Mouse (Mus musculus): ENCODE data around the gene Zfp62.

Zfp62 gene

DNA sequence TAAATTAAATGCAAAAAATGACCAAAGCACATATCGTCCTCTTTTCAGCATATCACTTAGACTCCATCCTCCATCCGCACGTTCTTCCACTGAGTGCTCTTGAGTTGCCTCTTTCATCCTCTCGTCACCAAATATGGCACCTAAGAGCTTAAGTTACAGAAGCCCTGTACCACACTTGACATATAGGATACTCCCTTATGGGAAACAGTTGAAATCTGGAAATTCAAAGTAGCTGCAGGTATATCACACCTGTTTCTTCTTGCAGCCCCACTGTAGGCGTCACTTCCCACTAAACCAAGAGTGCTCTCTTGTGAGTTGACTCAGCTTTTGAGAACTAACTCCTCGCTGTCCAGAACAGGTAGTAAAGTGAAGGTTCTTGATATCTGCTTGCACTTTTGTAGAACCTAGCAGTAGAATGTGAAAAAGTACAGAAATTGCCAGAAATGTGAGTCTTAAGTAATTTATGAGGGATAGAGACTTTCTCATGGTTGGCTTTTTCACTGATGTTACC, 2.0 kb downstream of the Zfp62 start:
- no peak for DNase-seq

DNA sequence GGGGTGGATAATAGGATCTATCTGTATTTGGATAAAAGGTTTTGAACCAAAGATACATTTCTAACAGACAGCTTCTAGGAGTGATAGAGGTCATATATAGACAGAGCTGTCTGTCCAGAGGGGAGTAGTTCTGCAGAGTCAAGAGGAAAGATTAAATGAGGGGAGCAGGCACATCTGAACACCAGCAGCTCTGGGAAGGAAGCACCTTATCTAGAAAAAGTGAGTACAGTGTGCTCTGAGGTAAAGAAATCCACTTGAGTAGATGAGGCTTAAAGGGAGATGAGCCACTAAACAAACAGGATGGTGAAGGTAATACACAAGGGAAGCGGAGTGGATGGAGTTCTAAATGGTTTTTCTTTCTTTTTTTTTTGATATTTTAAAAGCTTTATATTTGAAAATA, 4.4 kb downstream of the Zfp62 start:
- DNase-seq = no peak

DNA sequence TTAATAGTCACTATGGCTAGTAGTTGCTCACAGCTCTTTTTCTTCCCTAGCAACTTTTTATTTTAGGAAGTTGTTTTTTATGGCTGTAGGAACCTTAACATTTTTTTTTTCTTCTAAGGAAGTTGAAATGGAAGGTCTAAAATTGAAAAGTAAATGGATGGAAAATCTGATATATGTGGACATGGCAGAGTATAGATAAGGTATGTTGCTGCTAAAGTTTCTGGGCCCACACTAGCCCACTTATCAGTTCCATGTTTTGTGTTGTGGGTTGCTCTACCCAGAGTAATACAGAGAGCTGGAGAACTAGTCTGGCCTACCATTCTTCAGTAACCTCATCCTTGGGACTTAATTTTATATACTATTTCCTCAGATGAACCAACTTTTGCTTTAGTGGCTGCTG, 9.5 kb downstream of the Zfp62 start:
- no peak for DNase-seq

DNA sequence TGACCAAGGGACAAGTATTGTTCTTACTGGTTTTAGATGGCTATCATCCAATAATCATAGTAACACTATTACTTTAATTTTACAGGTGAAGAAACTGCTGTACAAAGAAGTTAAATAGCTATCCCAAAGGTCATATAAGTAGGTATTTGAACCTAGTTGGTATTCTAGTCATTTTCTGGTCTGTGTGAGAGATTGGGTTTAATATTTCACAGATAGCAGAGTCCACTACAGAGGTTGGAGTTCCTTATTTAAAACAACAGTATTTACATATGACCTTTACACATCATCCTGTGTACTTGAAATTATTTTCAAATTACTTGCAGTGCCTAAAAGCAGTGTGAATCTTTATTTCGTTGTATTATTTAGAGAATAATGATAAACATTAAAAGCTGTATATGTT, 10.4 kb downstream of the Zfp62 start:
- DNase-seq = no peak

DNA sequence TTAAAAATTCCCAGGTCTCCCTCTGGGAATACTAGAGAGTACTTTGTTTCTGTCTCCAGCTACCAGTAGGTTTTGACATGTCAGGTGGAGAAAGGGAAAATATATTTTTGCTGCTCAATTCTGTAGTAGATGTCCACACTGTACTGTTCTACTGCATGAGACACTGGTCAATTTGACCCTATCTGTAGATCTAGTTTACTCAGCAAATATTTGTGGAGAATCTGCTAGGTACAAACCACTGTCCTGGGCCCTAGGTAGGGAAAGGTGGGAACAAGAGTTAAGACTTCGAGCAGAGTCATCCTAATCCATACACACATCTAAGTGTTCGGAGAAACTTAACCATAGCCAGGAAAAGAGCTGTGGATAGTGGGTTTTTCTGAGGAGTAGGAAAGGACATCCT, 16.2 kb downstream of the Zfp62 start:
- no peak for DNase-seq

DNA sequence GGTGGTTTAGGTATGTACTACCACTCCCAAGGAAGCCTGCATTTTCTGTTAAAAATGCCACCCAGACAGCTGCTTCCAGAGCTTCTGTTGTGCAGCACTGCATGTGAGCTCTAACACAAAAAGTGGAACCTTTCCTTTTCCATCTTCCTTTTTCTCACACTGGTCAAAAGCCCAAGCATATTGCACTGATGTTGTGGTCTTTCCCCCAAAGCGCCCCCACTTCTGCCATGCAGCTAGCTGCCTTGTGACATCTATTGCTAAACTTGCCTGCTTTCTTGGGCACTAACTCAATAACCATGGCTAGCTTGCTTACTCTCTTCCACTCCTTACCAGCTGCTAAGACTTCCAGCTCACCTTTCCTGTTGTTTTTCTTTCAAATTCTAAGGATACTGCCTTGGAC, 21.4 kb downstream of the Zfp62 start:
- DNase-seq = no peak

DNA sequence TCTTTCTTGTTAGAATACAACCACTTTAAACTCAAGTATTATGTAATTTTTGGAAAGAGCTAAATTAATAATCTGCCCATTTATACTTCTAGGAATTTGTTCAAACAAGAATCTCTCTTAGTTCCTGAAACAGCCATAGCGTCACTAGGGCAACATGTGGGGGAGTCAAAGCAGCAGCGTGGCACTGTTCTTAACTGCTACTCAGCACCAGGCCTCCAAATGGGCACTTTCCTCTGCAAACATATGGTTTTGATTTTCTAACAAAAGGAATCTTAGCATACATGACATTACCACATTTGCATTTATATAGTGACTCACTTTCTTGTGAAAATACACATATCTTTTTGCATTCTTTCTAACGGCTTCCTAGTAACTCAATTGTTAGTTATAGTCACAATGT, 29.7 kb downstream of the Zfp62 start:
- DNase-seq = no peak

DNA sequence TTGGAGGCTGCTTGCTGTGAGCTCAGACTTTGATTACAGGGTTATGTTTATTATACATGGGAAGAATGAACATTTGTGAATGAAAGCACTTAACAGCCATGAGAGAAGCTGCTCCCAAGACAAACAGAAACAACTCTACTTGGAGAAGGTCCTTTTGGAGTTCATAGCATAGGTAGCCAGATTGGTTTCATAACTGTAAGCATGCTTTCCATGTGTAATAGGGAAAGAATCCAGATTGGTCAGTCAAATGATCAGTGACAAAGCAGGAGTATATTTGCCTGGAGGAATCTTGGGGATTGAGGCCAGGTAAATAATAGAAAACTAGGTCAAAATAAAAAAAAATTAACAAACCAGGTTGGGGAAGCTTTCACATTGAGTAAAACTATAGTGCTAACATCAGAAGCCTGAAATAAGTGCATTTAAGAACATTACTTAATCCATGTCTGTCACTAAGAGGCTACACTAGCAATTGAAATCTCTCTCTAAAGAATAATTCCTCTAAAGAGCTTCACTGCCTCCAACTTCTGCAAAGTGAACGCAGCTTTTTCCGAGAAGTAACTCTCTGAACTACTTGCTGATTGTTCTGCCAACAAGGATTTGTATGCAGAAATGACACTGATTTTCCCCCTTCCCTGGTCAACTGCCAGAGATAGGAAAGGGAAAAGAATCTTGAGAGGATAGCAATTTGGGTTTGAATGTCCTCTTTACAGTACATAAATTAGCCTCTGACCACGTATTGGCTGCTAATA, 32.5 kb downstream of the Zfp62 start:
- no peak for DNase-seq

DNA sequence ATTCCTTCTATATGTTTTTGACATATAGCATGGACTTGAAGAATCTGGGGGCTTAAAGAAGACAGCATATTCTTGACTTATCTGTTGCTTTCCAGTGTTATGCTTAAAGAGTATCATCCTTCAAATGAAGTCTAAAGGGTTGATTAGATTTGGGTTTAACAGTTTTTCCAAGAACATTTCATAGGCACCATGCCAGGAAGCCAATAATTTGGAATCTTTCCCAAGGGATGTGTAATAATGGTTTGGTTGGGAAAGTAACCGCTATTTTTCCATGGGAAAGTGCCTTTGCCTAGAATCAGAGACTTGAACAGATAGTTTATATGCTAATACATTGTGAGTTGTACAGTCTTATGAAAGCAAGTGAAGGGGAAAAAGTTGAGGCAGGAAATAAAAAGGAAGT, 33.8 kb downstream of the Zfp62 start:
- no peak for DNase-seq

DNA sequence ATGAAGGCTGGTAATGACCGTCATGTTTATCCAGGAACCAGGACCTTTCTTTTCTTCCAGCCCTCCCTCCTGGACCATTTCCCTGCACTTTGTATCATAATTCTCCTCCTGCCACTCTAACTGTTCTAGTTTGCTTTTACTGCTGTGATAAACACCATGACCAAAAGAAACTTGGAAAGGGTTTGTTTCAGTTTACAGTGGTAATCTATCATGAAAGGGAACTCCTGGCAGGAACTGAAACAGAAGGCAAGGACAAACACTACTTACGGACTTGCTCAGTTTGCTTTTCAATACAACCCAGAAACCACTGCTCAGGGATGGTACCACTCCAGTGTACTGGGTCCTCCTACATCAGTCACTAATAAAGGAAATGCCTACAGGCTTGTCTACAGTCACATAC, 34.4 kb downstream of the Zfp62 start:
- DNase-seq = no peak

DNA sequence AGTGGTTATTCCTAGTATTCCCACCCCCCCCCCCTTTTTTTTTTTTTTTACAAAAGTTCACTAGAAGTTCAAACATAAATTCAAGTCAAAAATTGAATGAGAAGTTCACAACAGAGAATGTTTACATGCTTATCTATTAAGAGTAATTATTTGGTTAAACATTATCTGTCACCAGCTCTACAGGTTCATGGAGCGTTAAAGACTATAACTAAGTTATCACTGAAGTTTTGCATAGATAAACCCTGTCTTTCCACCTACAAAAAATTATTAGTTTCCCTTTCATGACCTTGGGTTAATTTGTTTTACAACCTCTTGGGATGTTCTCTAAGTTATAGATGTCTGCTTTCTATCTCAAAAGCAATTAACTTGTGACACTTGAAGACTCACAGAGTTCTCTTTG, 37.2 kb downstream of the Zfp62 start:
- no peak for DNase-seq

DNA sequence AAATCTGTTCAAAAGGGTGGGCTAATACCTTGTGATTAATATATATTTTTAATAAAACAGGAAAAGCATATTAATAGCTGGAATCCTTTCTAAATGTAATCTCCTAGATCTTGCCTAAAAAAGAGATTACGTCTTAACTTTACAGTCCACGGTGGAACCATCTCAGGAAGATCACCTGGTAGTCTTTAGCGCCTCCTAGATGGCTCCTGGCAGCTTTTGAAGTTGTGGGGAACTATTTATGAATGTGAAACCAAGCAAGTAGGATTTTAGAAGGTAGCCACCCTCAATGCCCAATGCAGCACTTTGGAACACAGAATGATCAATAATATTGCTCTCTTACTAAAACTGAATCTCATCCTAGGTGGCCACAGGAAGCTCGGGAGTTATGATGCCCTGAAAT, 37.8 kb downstream of the Zfp62 start:
- no peak for DNase-seq

DNA sequence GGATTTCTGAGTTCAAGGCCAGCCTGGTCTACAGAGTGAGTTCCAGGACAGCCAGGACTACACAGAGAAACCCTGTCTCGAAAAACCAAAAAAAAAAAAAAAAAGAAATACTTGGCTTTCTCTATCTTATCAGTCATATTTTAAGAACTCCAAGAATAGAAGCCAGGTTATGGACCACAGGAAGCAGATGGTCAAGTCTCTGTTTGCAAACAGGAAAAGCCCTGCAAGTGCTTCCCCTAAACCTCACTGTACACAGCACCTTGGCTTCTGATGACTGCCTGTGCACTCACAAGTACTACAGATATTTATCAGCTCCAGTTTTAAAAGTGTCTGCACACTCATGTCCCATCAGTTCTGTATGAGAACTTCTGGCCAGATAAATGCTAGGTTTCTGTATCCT, 38.4 kb downstream of the Zfp62 start:
- DNase-seq = no peak

DNA sequence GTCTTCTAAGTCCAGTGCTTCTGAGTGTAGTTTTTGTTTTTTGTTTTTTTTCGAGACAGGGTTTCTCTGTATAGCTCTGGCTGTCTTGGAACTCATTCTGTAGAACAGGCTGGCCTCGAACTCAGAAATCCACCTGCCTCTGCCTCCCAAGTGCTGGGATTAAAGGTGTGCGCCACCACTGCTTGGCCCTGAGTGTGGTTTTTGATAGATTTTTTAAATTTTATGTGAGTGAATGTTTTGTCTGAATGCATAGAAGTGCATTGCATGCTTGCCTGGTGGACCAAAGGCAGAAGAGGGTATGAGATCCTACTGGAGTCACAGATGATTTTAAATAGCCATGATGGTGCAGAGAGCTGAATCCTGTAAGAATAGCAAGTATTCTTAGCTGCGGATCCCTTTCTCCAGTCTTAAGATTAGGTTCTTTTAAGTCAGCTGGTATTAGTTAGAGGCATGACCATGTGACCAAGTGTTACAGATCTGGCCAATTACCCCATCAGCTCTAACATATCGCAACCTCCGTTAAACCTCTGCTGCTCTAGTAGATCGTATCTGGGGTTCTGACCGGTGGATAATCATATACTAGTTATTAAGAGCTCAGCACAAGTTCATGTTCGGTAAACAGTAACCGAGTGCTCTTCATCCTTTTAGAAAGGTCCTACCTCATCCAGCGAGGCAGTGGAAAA, 40.0 kb downstream of the Zfp62 start:
- no peak for DNase-seq

DNA sequence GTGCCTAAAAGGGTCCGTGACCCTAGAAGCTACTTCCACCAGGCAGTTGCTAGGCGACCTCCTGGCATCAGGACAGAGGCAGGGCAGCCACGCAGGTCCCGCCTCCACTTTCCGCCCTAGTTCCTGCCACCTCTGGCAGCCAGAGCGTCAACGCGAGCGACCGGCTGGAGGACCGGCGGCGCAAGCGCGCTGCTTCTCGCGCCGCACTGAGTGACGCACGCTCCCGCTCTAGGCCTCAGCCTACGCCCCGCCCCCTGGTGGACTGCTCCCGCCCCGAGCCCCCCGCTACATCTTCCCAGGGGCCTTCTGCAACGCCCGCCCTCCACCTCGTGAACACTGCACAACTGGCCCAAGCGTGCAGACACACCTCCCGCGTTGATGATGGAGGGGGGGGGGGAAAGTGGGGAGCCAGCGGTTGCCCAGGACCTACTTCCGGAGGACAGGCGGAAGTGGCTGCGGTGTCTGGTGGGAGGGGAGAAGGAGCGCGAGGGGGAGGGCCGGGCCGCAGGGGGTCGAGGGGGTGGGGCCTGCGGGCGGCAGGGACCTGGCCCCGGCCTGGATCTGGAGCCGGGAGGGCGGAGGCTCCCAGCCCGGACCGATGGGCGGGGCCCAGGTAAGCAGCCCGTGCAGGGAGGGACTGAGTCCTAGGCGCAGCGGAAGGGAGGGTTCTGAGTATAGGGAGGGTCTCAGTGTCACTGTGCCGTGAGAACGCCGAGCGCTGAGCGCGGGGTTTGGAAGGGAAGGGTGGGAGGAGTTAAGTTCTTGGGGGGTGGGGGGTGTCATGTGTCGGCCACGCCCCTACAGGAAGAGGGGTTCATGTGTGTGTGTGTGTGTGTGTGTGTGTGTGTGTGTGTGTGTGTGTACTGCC, 40.9 kb downstream of the Zfp62 start, which contains the start of gene Mgat1:
TSS of gene Mgat1 (plus strand) at position 465 of the 868 bp plus-strand sequence.
- DNase-seq = peak; percentile 90 to 91

DNA sequence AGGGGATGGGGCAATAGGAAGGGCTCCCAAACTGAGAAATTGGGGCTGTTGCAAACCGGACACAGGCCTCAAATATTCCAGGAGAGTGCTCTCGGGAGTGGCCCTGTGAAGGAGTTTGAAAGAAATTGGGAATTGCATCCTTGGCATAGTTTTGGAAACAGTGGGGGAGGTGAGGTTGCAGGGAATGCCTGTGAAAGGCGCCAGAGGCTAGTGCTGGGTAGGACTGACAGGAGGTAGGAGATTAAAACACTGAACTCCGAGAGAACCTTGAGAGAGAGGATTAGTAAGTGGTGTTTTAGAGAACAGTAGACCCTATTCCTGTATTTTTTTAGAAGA, 41.5 kb downstream of the Zfp62 start:
- no peak for DNase-seq

DNA sequence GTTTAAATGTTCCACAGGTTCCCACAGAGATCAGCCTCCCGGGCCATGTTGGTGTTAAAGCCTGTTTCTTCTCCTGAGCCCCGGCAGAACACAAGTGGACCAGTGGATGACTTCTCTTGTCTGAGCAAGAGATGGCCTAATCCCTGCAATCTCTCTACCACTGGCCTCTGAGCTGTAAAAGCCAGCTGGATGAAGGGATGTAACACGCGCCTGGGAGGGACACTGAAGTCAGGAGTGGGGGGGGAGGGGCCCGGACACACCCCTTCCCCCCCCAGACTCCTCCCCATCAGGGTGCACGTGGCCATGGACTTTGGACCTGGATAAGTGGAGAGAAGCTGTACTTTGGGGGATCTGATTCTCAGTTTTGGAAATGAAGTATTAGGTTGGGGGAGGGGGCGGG, 42.1 kb downstream of the Zfp62 start:
- DNase-seq = peak in 1 of 2 experiments; percentile 34

DNA sequence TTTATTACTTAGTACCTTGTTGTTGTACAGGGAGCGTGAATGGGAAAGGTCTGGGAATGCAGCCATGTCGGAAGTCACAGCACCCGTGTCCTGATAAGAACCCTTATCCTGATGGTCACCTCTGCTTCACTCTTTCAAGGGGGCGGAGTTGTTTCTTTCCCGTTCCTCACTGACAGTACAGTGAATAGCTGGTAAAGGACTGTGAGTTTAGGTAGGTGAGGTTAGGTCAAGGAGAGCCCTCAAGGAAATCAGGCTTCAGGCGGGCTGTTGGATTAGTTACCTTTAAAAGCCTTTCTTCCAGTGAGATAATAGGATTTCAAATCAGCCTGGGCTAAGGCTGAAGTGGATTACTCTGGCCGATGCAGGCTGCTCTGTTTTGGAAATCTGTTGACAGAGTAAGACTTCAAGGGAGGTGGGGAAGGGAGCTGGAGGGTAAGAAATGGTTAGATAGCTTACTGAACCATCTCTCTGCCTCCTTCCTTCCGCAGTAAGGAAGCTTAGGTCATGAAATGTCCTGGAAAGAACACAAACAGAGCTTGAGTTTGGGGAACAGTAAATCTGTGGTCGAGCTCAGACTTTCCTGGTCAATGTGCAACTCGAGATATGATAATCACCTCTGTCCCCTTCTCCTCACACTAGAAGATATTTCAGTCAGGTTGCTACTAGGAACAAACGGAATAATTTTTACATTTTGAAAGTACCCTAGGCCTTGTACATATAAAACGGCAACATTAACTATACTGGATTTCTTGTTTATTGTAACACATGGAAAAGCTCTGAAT, 42.7 kb downstream of the Zfp62 start:
- DNase-seq = no peak

DNA sequence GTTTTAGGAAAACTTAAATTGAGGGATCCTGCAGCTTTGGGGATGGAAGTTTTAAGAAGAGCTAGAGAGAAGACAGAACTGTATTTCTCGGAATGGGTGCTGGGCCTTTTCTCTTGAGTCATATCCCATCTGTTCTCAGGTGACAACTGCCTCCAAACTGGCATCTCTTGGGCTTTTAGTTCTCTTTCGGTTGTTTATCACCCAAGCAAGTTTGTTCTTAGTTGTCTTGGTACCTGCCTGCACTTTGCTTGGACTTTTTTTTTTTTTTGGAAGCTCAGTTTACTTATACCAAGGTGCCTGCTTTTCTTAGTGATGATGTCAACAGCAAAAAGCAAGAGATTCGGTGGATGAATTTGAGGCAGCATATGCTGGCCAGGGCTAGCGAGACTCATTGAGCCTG, 43.4 kb downstream of the Zfp62 start:
- DNase-seq = no peak

DNA sequence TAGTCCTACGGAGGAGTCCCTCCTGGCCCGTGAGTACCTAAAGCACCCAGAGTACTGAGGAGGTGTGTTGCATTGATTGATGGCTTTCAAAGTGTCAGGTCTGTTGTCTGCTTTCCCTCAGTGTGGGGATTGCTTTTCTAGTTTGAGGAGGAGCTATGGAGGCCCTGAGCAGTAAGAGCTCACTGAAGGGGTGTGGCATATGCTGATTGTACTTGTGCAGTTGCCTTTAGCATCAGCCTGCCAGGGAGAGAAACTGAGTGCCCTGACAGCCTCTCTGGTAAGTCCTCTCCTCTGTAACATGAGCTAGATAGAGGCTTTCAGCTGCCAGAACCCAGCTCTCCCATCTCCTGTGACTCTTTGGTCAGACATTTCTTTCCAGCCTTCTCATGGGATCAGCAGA, 44.2 kb downstream of the Zfp62 start:
- DNase-seq = no peak

DNA sequence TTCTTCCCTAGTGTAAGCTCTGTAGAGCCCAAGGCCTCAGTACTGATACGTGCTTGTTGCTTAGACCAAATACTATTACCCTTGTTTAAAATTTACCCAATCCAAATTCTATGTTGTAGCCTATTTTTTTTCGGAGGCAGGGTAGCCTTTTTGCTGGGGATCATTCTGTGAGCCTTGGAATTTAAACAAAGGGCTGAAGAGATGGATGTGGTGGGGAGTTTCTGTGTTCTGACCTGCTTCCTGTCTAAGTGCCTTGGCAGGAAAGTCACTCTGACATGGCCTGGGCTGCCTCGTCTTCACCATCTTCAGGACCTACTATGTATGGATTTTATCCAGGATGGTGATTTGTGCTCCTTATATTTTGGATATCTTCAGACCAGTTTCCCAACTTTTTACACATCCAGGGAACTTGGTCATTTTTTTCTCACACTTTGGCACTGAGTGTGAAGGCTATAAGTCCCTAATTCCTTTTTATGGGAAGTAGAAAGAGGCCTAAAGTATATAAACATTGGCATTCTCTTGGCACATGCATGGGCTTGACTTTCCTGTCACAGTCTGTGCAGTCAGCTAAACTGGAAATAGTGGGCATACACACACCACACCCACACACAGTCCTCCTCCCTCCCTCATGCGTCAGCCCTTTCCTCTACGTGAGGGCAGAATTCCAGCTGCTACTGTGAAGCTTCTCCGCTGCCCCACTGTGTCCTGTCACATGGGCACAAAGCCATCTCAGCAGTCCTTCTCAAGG, 45.3 kb downstream of the Zfp62 start:
- peak in 1 of 2 experiments; percentile 24 for DNase-seq

Data from cerebellum, postnatal 14 days (tissue).